Mouse (Mus musculus): ENCODE results near the gene Tas2r135. TPM values are rescaled to one million over a fixed set of nuclear protein-coding genes. Genes with fewer than 3 reads are reported as not detected.

The Tas2r135 gene
- polyA plus RNA-seq, 1 experiment: not detected

- TF ChIP-seq POLR2A (IDR thresholded peaks at IDR 0.05; ENCODE audit: insufficient read depth, low read depth, low read length) (no peak), CTCF (IDR thresholded peaks at IDR 0.05; ENCODE audit: insufficient read depth, low read depth, low read length) (no peak)
- 88% methylated on average over 3 of the region's 3 CpGs for WGBS
- Histone ChIP-seq H3K4me3 (ENCODE audit: insufficient read depth, low read depth, low read length) (no peak overlapping the region), H3K27ac (ENCODE audit: insufficient read depth, low read depth, low read length) (no peak overlapping the region), H3K4me1 (ENCODE audit: control insufficient read depth, insufficient read depth, low read length) (no peaks in the 10 kb centered on the region)
Observed at GRCm38 (mm10) chr6:42398285-42398684, 6.9 kb upstream of the Tas2r135 start.

DNA sequence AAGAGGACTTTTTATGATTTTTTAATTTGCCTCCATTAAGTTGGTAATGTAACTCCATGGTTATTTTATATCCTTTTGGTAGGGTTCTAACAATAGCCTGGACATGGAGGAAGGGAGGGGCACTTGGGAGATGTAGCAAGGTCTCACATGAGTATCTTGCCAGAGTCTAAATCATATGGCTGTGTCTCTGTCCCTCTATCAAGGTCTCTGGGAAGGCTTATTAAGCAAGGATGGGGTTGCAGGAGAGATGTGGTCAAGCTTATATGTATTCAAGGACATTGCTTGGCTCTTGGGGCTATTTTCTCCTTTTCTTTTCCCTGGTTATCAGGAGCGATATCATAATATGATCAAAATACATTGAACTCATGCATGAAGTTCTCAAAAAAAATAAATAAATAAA is 6.2 kb upstream of the Tas2r135 start:
- no peak overlapping the region for H3K27ac ChIP-seq (ENCODE audit: insufficient read depth, low read depth, low read length)
- H3K4me1 ChIP-seq (ENCODE audit: control insufficient read depth, insufficient read depth, low read length): no peaks in the 10 kb centered on the region
- TF ChIP-seq POLR2A (IDR thresholded peaks at IDR 0.05; ENCODE audit: insufficient read depth, low read depth, low read length) (no peak), CTCF (IDR thresholded peaks at IDR 0.05; ENCODE audit: insufficient read depth, low read depth, low read length) (no peak)
- no peak overlapping the region for H3K4me3 ChIP-seq (ENCODE audit: insufficient read depth, low read depth, low read length)
- WGBS: 100% methylated on average over 1 of the region's 1 CpGs

DNA sequence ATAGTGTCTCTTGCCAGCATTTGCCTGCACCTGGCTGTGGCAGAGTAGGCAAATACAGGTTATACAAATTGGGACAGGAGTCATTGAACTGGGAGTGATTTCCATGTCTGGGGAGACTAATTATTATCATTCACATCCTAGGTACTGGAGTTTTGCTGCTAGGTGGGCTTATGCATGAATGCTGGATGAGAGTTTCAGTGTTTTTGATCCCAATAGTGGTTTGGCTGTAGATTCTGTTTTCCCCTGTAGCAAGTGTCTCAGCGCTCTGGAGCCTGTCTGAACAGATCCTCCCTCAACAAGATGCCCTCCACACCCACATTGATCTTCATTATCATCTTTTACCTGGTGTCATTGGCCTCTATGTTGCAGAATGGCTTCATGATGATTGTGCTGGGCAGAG is 5.3 kb upstream of the Tas2r135 start, which contains the start of gene Tas2r143:
Tas2r143 (plus strand) TSS at position 301 of the 400 bp plus-strand sequence.
- H3K27ac ChIP-seq (ENCODE audit: insufficient read depth, low read depth, low read length): no peak within 1 kb of the TSS
- H3K4me3 ChIP-seq (ENCODE audit: insufficient read depth, low read depth, low read length): no peak within 1 kb of the TSS
- TF ChIP-seq CTCF (IDR thresholded peaks at IDR 0.05; ENCODE audit: insufficient read depth, low read depth, low read length): no peak
- no peak for TF ChIP-seq POLR2A (IDR thresholded peaks at IDR 0.05; ENCODE audit: insufficient read depth, low read depth, low read length)
- no peaks in the 10 kb centered on the region for H3K4me1 ChIP-seq (ENCODE audit: control insufficient read depth, insufficient read depth, low read length)
- 94% methylated on average over 1 of the region's 1 CpGs for WGBS

DNA sequence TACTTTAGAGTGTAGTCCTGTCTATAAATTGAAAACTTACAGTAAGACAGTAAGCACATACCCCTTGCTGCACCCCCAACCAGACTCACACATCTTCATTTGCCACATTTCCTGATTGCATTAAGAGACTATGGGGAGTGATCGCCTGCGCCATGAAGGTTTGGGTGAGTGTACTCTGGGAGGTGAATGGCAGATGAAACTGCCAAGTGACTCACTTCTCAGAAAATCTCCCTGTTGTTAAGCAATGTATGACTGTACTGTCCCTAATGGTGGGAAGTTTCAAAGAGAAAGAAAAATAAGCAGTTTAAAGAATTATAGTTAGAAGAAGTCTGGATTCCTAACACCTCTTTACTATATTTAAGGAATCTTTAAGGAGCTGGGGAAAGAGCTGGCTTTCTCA is 14.2 kb downstream of the Tas2r135 start:
- Histone ChIP-seq H3K27ac (ENCODE audit: insufficient read depth, low read depth, low read length) (no peak overlapping the region), H3K4me1 (ENCODE audit: control insufficient read depth, insufficient read depth, low read length) (no peaks in the 10 kb centered on the region), H3K4me3 (ENCODE audit: insufficient read depth, low read depth, low read length) (no peak overlapping the region)
- 80% methylated on average over 2 of the region's 2 CpGs for WGBS
- no peak for TF ChIP-seq POLR2A (IDR thresholded peaks at IDR 0.05; ENCODE audit: insufficient read depth, low read depth, low read length)
- TF ChIP-seq CTCF (IDR thresholded peaks at IDR 0.05; ENCODE audit: insufficient read depth, low read depth, low read length): no peak

DNA sequence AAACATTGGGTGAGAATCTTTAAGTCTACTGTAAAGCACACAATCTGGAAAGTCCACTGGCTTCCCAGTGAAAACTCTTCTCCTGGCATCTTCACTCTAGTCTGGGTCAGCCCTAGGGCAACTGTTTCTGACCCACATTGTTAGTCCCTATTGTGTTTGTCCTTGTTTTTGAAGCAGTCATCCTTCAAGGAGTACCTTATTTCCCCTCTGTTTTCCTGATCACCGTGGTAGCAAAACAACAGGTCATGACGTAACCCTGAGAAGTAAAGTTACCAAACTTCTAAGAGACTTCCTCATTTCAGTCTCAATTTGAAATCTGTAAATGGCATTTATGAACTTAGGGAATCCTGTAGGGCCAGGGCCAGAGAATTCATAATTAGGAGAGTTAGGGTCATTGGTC is 16.2 kb downstream of the Tas2r135 start:
- H3K4me1 ChIP-seq (ENCODE audit: control insufficient read depth, insufficient read depth, low read length): no peaks in the 10 kb centered on the region
- H3K27ac ChIP-seq (ENCODE audit: insufficient read depth, low read depth, low read length): no peak overlapping the region
- WGBS: 86% methylated on average over 2 of the region's 2 CpGs
- H3K4me3 ChIP-seq (ENCODE audit: insufficient read depth, low read depth, low read length): no peak overlapping the region
- TF ChIP-seq POLR2A (IDR thresholded peaks at IDR 0.05; ENCODE audit: insufficient read depth, low read depth, low read length) (no peak), CTCF (IDR thresholded peaks at IDR 0.05; ENCODE audit: insufficient read depth, low read depth, low read length) (no peak)

DNA sequence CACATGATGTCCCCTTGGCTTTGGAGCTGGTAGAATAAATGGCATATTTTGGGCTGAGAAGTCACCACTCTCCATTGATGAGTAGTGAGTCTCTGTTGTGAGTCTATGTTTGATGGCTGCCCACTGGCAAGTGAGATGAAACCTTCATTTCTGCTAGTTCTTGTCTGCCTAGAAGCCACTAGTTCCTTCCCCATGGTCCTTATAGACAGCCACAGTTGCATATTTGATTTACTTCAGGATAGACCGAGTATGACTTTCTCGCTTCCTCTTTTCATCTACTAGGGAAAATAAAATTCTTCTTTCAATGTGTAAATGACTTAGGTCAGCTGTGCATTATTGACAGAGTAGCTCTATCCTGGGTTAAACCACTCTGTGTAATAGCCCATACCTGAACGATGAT is 19.2 kb downstream of the Tas2r135 start:
- TF ChIP-seq POLR2A (IDR thresholded peaks at IDR 0.05; ENCODE audit: insufficient read depth, low read depth, low read length) (no peak), CTCF (IDR thresholded peaks at IDR 0.05; ENCODE audit: insufficient read depth, low read depth, low read length) (no peak)
- no peak overlapping the region for H3K27ac ChIP-seq (ENCODE audit: insufficient read depth, low read depth, low read length)
- no peak overlapping the region for H3K4me3 ChIP-seq (ENCODE audit: insufficient read depth, low read depth, low read length)
- WGBS: 91% methylated on average over 3 of the region's 3 CpGs
- no peaks in the 10 kb centered on the region for H3K4me1 ChIP-seq (ENCODE audit: control insufficient read depth, insufficient read depth, low read length)

GRCm38 (mm10) chr6:42426337-42426736 is 21.1 kb downstream of the Tas2r135 start:
- Histone ChIP-seq H3K4me3 (ENCODE audit: insufficient read depth, low read depth, low read length) (no peak overlapping the region), H3K4me1 (ENCODE audit: control insufficient read depth, insufficient read depth, low read length) (no peaks in the 10 kb centered on the region), H3K27ac (ENCODE audit: insufficient read depth, low read depth, low read length) (no peak overlapping the region)
- no peak for TF ChIP-seq POLR2A (IDR thresholded peaks at IDR 0.05; ENCODE audit: insufficient read depth, low read depth, low read length)
- TF ChIP-seq CTCF (IDR thresholded peaks at IDR 0.05; ENCODE audit: insufficient read depth, low read depth, low read length): no peak
- 67% methylated on average over 4 of the region's 4 CpGs for WGBS

- Histone ChIP-seq H3K4me1 (ENCODE audit: control insufficient read depth, insufficient read depth, low read length) (no peaks in the 10 kb centered on the region), H3K27ac (ENCODE audit: insufficient read depth, low read depth, low read length) (no peak overlapping the region), H3K4me3 (ENCODE audit: insufficient read depth, low read depth, low read length) (no peak overlapping the region)
- no peak for TF ChIP-seq POLR2A (IDR thresholded peaks at IDR 0.05; ENCODE audit: insufficient read depth, low read depth, low read length)
- no peak for TF ChIP-seq CTCF (IDR thresholded peaks at IDR 0.05; ENCODE audit: insufficient read depth, low read depth, low read length)
- 57% methylated on average over 2 of the region's 2 CpGs for WGBS
Observed at GRCm38 (mm10) chr6:42433554-42433953, 28.3 kb downstream of the Tas2r135 start.

GRCm38 (mm10) chr6:42434446-42434845 is 29.2 kb downstream of the Tas2r135 start, which contains the start of gene Tas2r126:
TSS of gene Tas2r126 (plus strand) at chr6:42434535.
- WGBS: 90% methylated on average over 6 of the region's 6 CpGs
- H3K4me3 ChIP-seq (ENCODE audit: insufficient read depth, low read depth, low read length): no peak within 1 kb of the TSS
- no peak within 1 kb of the TSS for H3K27ac ChIP-seq (ENCODE audit: insufficient read depth, low read depth, low read length)
- no peaks in the 10 kb centered on the region for H3K4me1 ChIP-seq (ENCODE audit: control insufficient read depth, insufficient read depth, low read length)
- TF ChIP-seq POLR2A (IDR thresholded peaks at IDR 0.05; ENCODE audit: insufficient read depth, low read depth, low read length): no peak
- no peak for TF ChIP-seq CTCF (IDR thresholded peaks at IDR 0.05; ENCODE audit: insufficient read depth, low read depth, low read length)

DNA sequence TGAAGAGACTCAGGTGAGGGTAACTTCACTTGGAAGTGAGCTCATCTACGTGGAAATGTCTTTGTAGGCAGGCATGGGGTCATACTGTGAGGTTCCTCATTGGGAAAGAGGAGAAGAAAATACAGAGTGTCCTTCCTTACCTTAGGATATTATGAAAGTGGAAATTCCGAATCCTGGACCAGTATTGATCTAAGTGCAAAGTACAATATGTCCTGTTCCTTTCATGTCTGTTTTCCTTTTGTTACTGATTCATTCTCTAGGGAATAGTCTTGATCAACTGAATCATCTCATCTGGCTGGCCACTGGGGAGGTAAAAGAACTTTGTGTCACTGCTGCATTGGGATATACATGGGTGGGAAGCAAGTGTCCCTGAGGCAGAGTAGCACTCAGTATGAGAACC is 30.3 kb downstream of the Tas2r135 start:
- H3K4me1 ChIP-seq (ENCODE audit: control insufficient read depth, insufficient read depth, low read length): no peaks in the 10 kb centered on the region
- WGBS: 72% methylated on average over 2 of the region's 2 CpGs
- TF ChIP-seq CTCF (IDR thresholded peaks at IDR 0.05; ENCODE audit: insufficient read depth, low read depth, low read length) (no peak), POLR2A (IDR thresholded peaks at IDR 0.05; ENCODE audit: insufficient read depth, low read depth, low read length) (no peak)
- no peak overlapping the region for H3K4me3 ChIP-seq (ENCODE audit: insufficient read depth, low read depth, low read length)
- no peak overlapping the region for H3K27ac ChIP-seq (ENCODE audit: insufficient read depth, low read depth, low read length)

All from olfactory bulb, adult 2 months (tissue).